Mouse (Mus musculus) megakaryocyte, embryonic 14.5 days (primary cell): ENCODE measurements around the gene Kat6b. TPM values are rescaled to one million over a fixed set of nuclear protein-coding genes. Genes with fewer than 3 reads are reported as not detected.
"Not testable (repeated sequence)": the region's sequence is repeated elsewhere in the genome, so short reads cannot be mapped to it uniquely, and the experiment has no call there.

ENCODE experiments used
- H3K27me3 ChIP-seq: replicated peaks from 2 replicates; pipeline ENCODE3; 2012; ENCODE audit warnings: inconsistent platforms
- H3K36me3 ChIP-seq: replicated peaks from 2 replicates; pipeline ENCODE3; 2012; ENCODE audit warnings: low read length, inconsistent platforms, mixed read lengths
- H3K4me1 ChIP-seq: 2 replicates; pipeline ENCODE4 v1.6.1; 2012; ENCODE audit warnings: inconsistent platforms
- H3K4me3 ChIP-seq: replicated peaks from 2 replicates; pipeline ENCODE3; 2012; ENCODE audit warnings: moderate library complexity, mild to moderate bottlenecking, inconsistent platforms
- H3K9me3 ChIP-seq: 2 replicates; pipeline ENCODE4 v1.6.1; 2012; ENCODE audit warnings: inconsistent platforms
- FLI1 ChIP-seq: IDR thresholded peaks from 2 replicates; pipeline ENCODE4 v1.6.1; 2012; ENCODE audit warnings: low read length, inconsistent platforms, mixed read lengths
- GATA1 ChIP-seq: IDR thresholded peaks from 3 replicates; pipeline ENCODE4 v1.6.1; 2012; ENCODE audit warnings: mixed read lengths, low read length, inconsistent platforms, borderline replicate concordance
- polyA plus RNA-seq: library from polyadenylated mRNA; stranded (reverse); fragments of >175 nt; gene quantifications from 2 replicates; pipeline ENCODE4 v1.2.3, GENCODE M21; 2012; ENCODE audit warnings: low replicate concordance; ENCODE audit not compliant: insufficient read depth

Gene Kat6b
- polyA plus RNA-seq, 1 experiment, result 0.84 TPM

DNA sequence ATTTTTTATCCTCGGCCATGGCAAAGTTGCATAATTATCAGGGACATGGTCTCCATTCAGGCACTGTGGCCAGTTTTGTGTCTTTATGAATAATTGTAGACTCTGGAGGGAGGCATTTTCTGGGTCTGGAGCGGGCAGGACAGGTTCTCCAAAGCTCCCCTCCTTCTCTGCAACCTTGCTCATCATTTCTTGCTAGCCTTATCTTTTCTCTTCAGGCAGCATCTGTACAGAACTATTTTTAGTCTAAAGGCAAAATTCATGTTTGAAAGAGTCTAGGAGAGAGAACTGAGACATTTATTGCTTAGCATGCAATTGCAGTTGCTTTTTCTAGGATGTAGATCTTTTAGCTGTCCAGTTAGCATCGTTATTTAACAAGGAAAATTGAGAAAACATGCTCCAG is 38.1 kb downstream of the Kat6b start:
- Histone ChIP-seq H3K36me3 (peaks cover 26% of the 10 kb centered on the region), H3K4me3 (no peak overlapping the region), H3K27me3 (no peaks in the 10 kb centered on the region), H3K4me1 (peaks cover 40% of the 10 kb centered on the region), H3K9me3 (no peaks in the 10 kb centered on the region)
- no peak for TF ChIP-seq GATA1
- TF ChIP-seq FLI1, result no peak

DNA sequence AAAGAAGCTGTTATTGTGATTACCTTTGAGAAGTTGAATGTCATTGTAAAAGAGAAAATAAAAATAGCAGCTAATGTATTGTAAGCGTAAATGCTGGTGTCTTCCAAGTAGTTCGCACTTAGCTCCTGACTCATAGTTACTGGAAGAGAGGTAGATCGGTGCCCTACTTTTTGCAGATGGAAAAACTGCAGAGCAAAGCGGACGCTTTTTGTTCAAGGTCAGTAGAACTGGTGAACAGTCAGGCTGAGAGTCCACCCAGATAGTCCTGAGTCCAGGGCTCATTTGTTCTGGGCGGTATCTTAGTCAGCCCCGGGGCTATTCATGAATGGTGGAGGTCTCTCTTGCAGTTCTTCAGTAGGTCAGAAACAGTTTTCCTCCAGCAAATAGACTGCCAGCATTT is 39.3 kb downstream of the Kat6b start:
- peaks cover 49% of the 10 kb centered on the region for H3K4me1 ChIP-seq
- no peak overlapping the region for H3K4me3 ChIP-seq
- H3K27me3 ChIP-seq, result no peaks in the 10 kb centered on the region
- H3K9me3 ChIP-seq, result no peaks in the 10 kb centered on the region
- TF ChIP-seq GATA1 (no peak), FLI1 (no peak)
- peaks cover 24% of the 10 kb centered on the region for H3K36me3 ChIP-seq

DNA sequence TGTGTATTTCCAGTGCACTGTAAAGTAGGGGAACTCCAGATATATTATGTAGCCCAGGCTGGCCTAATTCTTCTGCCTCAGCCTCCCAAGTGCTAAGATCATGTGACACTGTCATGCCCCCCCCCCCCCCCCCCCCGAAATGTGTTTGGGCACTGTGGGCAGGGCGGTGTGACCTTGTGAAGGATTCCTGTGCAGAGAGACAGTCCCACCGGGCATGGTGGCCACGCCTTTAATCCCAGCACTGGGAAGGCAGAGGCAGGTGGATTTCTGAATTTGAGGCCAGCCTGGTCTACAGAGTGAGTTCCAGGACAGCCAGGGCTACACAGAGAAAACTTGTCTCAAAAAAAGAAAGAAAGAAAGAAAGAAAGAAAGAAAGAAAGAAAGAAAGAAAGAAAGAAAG is 40.3 kb downstream of the Kat6b start:
- H3K27me3 ChIP-seq, H3K9me3 ChIP-seq, H3K4me3 ChIP-seq: not testable (repeated sequence)
- H3K4me1 ChIP-seq, result peaks cover 59% of the 10 kb centered on the region
- peaks cover 23% of the 10 kb centered on the region for H3K36me3 ChIP-seq

DNA sequence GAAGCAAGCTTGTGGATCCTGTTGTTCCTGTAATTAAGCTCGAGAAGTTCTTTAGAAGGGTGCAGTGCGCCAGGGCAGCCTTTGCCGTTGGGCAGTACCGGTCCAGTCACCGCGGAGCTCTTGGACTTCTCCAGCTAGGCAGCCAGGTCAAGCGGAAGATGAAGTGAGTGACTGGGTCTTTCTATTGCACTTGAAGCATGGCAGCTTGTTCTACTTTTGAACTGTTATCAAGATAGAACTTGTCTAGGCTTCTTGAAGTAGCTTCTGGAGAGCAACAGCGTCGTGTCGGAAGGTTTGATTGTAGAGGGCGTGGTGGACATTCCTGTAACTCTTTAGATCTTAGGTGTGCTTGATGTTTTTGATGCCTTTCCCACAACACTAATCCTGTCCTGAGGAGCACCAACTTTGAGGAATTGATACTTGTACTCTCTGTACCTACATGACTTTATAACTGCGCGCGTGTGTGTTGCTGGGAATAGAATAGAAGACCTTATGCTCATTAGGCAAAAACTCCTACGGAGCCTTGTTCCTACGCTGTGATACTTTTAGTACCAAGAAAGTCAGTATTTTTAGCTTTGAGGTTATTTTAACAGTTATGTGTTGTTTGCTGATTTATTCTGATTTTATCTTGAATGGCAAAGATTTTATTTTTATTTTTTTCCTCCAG is 41.2 kb downstream of the Kat6b start:
- H3K36me3 ChIP-seq, result peaks cover 13% of the 10 kb centered on the region
- H3K4me3 ChIP-seq, result no peak overlapping the region
- H3K27me3 ChIP-seq, result no peaks in the 10 kb centered on the region
- TF ChIP-seq FLI1, result no peak
- no peak for TF ChIP-seq GATA1
- no peaks in the 10 kb centered on the region for H3K9me3 ChIP-seq
- peaks cover 60% of the 10 kb centered on the region for H3K4me1 ChIP-seq

DNA sequence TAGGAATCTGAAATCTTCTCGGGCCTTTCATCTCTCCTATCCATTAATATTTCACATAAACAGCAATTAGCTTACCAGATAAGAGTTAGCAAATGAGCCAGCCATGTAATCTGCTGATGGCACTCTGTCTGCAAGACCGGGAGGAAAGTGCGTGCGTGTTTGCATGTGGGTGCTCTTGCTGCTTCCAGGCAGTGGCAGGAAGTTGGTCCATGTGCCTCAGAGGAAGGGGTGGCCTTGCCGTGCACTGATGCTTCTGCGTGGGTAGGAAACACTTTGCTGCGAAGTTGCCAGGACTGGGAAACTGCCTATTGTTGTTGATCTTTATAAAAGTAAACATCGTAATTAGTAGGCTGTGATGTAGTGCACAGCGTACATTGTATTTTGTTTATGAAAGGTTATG is 42.0 kb downstream of the Kat6b start:
- Histone ChIP-seq H3K4me3 (peak overlapping the region; percentile 60), H3K9me3 (no peaks in the 10 kb centered on the region), H3K4me1 (peaks cover 60% of the 10 kb centered on the region), H3K36me3 (peaks cover 7% of the 10 kb centered on the region), H3K27me3 (no peaks in the 10 kb centered on the region)
- TF ChIP-seq FLI1 (no peak), GATA1 (no peak)

DNA sequence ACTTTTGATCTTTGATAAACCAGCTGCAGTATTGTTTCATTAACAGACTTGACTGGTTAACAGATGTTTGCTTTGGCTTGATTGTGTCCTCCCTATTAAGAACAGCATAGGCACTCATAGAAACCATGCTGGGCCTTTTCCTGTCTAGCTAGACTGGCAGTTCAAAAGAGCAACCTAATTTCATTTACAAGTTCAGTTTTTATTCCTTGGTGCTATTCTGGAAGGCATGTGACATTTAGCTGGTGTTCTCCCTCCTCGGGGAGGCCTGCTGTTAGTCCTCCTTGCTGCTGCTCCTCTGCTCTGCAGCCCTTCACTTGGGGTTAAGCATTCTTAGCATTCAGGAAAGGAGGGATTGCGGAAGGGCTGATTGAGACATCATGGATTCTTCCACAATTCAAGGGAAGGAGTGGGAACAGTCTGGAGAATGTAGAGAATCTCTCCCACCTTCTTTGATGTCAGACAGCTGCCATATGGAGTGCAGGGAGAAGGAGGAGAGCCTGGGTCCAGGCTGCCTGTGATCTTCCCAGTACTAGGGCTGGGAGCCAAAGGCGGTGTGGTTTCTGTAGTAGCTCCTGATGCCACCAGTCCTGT is 42.7 kb downstream of the Kat6b start:
- TF ChIP-seq FLI1, result no peak
- peaks cover 3% of the 10 kb centered on the region for H3K36me3 ChIP-seq
- H3K4me3 ChIP-seq, result no peak overlapping the region
- no peaks in the 10 kb centered on the region for H3K9me3 ChIP-seq
- no peaks in the 10 kb centered on the region for H3K27me3 ChIP-seq
- peaks cover 58% of the 10 kb centered on the region for H3K4me1 ChIP-seq

DNA sequence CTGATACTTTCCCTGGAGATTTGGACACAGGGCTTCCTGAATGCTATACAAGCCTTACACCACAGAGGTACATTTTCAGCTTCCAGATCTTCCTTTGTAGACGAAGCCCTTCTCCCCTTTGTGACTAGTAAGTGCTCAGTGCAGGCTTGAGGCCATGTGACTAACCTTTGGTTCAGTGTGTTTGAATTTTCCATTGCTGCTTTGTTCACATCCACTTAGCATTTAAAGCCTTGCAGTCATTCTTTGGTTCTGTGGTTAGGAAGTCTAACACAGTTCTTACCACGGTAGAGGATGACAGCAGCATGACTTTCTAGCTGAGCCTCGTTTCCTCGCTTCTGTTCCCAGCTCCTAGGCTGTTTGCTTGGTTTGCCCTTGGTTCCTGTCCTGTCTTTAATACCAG is 44.4 kb downstream of the Kat6b start:
- TF ChIP-seq FLI1 (no peak), GATA1 (no peak)
- H3K9me3 ChIP-seq, result no peaks in the 10 kb centered on the region
- H3K27me3 ChIP-seq, result no peaks in the 10 kb centered on the region
- H3K36me3 ChIP-seq, result peaks cover 3% of the 10 kb centered on the region
- peak overlapping the region; percentile 31 for H3K4me3 ChIP-seq
- peaks cover 41% of the 10 kb centered on the region for H3K4me1 ChIP-seq

DNA sequence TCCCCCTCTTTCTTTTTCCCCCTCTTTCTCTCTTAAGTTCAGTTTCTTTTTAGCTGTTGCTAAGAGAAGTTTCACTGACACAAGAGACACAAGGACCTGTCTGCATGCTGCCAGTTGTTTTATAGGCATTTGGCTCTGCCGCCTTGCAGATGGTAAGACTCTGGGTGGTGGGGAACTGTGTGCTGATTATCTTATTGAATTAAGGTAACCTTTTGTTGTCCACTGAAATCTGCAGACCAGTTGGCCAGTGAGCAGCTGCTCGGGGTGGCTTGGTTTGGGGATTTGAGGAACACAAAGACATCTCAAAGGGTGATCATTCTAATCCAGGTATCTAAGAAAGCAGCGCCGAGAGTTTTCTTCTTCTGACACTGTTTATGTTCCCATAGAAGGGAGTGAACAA is 52.3 kb downstream of the Kat6b start:
- Histone ChIP-seq H3K36me3 (peaks cover 9% of the 10 kb centered on the region), H3K27me3 (no peaks in the 10 kb centered on the region), H3K9me3 (no peaks in the 10 kb centered on the region), H3K4me3 (no peak overlapping the region), H3K4me1 (peaks cover 14% of the 10 kb centered on the region)
- no peak for TF ChIP-seq FLI1
- TF ChIP-seq GATA1, result no peak

DNA sequence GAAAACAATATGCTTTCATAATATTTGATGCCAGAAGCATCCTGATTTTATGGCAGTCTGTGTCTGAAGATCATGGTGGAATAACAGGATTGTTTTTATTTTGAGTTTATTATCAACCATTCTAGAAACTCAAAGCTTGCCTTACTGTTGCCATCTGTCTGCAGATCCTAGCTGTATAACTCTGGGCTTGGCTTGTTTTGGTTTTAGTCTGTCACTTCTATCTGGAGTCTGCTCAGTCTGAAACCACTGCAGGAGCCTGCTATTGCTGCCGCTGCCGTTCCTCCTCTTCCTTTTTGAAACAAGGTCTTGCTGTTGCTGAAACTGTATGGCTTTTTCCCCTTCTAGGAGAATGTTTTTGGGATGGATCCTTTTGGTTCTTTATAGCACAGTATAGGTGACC is 52.8 kb downstream of the Kat6b start:
- H3K36me3 ChIP-seq, result peaks cover 9% of the 10 kb centered on the region
- H3K4me1 ChIP-seq, result peaks cover 15% of the 10 kb centered on the region
- no peak for TF ChIP-seq GATA1
- no peak for TF ChIP-seq FLI1
- no peaks in the 10 kb centered on the region for H3K27me3 ChIP-seq
- H3K9me3 ChIP-seq, result no peaks in the 10 kb centered on the region
- no peak overlapping the region for H3K4me3 ChIP-seq

DNA sequence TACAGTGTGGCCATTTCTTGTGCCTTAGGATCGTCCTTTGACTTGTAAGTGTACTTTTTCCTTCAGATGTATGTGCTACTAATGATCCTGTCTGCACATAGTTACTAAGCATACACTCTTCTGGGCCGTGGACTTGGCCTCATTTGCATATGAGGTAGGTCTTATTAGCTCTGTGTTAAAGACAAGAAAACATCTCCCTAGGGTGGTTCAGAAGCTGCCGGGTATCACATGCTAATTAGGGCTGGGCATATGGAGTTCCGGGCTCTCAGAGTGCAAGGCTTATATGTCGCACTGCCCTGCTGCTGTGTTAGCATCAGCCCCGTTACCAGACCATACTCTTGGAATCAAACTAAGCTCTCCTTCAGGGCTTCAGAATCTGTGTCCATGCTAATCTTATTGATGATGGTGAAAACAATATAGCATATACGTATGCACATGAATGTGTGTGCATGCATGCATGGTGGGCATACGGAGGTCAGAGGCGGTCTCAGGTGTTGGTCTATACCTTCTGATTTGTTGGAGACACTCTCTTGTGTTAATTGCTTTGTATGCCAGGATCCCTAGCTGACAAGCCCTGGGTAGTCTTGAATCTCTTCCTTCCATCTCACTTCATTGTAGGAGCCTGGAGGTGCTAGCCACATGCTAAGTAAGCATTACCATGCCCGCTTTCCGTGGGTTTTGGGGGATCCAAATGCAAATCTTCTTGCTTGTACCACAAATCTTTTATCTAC is 53.5 kb downstream of the Kat6b start:
- Histone ChIP-seq H3K36me3 (peaks cover 9% of the 10 kb centered on the region), H3K4me3 (no peak overlapping the region), H3K9me3 (no peaks in the 10 kb centered on the region), H3K4me1 (peaks cover 17% of the 10 kb centered on the region), H3K27me3 (no peaks in the 10 kb centered on the region)
- no peak for TF ChIP-seq GATA1
- no peak for TF ChIP-seq FLI1
